Mouse (Mus musculus) neural tube, embryonic 13.5 days (tissue): ENCODE measurements around the gene Rb1. TPM values are rescaled to one million over a fixed set of nuclear protein-coding genes. Genes with fewer than 3 reads are reported as not detected.

Experiments used
- ATAC-seq: fragments of 200-750 bp; cut with Nextera tagmentation; 2 replicates; pipeline ENCODE4 v1.8.0; 2017; ENCODE audit warnings: low read depth, mild to moderate bottlenecking, moderate TSS enrichment, moderate library complexity
- H3K27ac ChIP-seq: fragments of 300-500 bp; sonication (generic); replicated peaks from 2 replicates; pipeline ENCODE4 v1.5.1; 2015; ENCODE audit warnings: moderate library complexity, mild to moderate bottlenecking, inconsistent platforms
- H3K27me3 ChIP-seq: fragments of 300-500 bp; sonication (generic); 2 replicates; pipeline ENCODE4 v1.6.1; 2015; ENCODE audit warnings: mild to moderate bottlenecking, inconsistent platforms
- H3K36me3 ChIP-seq: fragments of 300-500 bp; sonication (generic); 2 replicates; pipeline ENCODE4 v1.6.1; 2015; ENCODE audit warnings: mild to moderate bottlenecking, inconsistent platforms
- H3K4me1 ChIP-seq: fragments of 300-500 bp; sonication (generic); replicated peaks from 2 replicates; pipeline ENCODE4 v1.6.1; 2015; ENCODE audit warnings: inconsistent platforms
- H3K4me2 ChIP-seq: fragments of 300-500 bp; sonication (generic); 2 replicates; pipeline ENCODE4 v1.6.1; 2015; ENCODE audit warnings: inconsistent platforms, mild to moderate bottlenecking, moderate library complexity
- H3K4me3 ChIP-seq: fragments of 300-500 bp; sonication (generic); 2 replicates; pipeline ENCODE4 v1.5.1; 2015; ENCODE audit warnings: mild to moderate bottlenecking, inconsistent platforms
- H3K9ac ChIP-seq: fragments of 300-500 bp; sonication (generic); 2 replicates; pipeline ENCODE4 v1.6.1; 2015; ENCODE audit warnings: moderate library complexity, mild to moderate bottlenecking, inconsistent platforms
- H3K9me3 ChIP-seq: fragments of 300-500 bp; sonication (generic); 2 replicates; pipeline ENCODE4 v1.6.1; 2016; ENCODE audit warnings: inconsistent platforms
- WGBS: fragments of 180-500 bp; shearing (Covaris S2); methylation state at CpG from one replicate; pipeline ENCODE4 v1.1.7; 2015; 5-methylcytosine and 5-hydroxymethylcytosine counted together
- polyA plus RNA-seq: library from polyadenylated mRNA; unstranded; fragments of >200 nt; fragmentation: Nextera tagmentation; extraction: Ambion mirVana; gene quantifications from 2 replicates; pipeline ENCODE4 v1.2.1, GENCODE M21; 2015

Rb1 gene
- polyA plus RNA-seq, 1 experiment from 2014 or later: 25.4 TPM

GRCm38 (mm10) chr14:73354700-73355099 lies 29.1 kb upstream of the Rb1 start:
- H3K27ac ChIP-seq: no peak overlapping the region
- H3K4me1 ChIP-seq: no peaks in the 10 kb centered on the region
- H3K9me3 ChIP-seq: no peaks in the 10 kb centered on the region
- no peak overlapping the region for H3K4me3 ChIP-seq
- H3K4me2 ChIP-seq: no peak overlapping the region
- H3K36me3 ChIP-seq: peaks cover 50% of the 10 kb centered on the region
- WGBS: 94% methylated on average over 8 of the region's 8 CpGs
- H3K27me3 ChIP-seq: no peaks in the 10 kb centered on the region
- no peak overlapping the region for H3K9ac ChIP-seq
- ATAC-seq: no peak

- 93% methylated on average over 5 of the region's 5 CpGs for WGBS
- H3K4me3 ChIP-seq: no peak overlapping the region
Measured at GRCm38 (mm10) chr14:73351118-73351517, 25.5 kb upstream of the Rb1 start.

GRCm38 (mm10) chr14:73350029-73350428 lies 24.4 kb upstream of the Rb1 start:
- no peak for ATAC-seq
- H3K4me3 ChIP-seq: no peak overlapping the region
- H3K27me3 ChIP-seq: no peaks in the 10 kb centered on the region
- no peak overlapping the region for H3K4me2 ChIP-seq
- H3K4me1 ChIP-seq: no peaks in the 10 kb centered on the region
- 45% methylated on average over 1 of the region's 1 CpGs for WGBS
- no peak overlapping the region for H3K9ac ChIP-seq
- peaks cover 13% of the 10 kb centered on the region for H3K36me3 ChIP-seq
- H3K9me3 ChIP-seq: no peaks in the 10 kb centered on the region
- H3K27ac ChIP-seq: no peak overlapping the region

More at GRCm38 (mm10) chr14:73351118-73351517, 25.5 kb upstream of the Rb1 start:
- no peak for ATAC-seq
- H3K9ac ChIP-seq: no peak overlapping the region
- H3K27me3 ChIP-seq: no peaks in the 10 kb centered on the region
- H3K9me3 ChIP-seq: no peaks in the 10 kb centered on the region
- no peak overlapping the region for H3K27ac ChIP-seq
- H3K4me1 ChIP-seq: no peaks in the 10 kb centered on the region
- H3K36me3 ChIP-seq: peaks cover 20% of the 10 kb centered on the region
- no peak overlapping the region for H3K4me2 ChIP-seq

- H3K27ac ChIP-seq: no peak overlapping the region
- H3K4me3 ChIP-seq: no peak overlapping the region
- WGBS: 62% methylated on average over 7 of the region's 7 CpGs
- H3K4me1 ChIP-seq: no peaks in the 10 kb centered on the region
- no peaks in the 10 kb centered on the region for H3K27me3 ChIP-seq
- H3K9me3 ChIP-seq: no peaks in the 10 kb centered on the region
- peaks cover 13% of the 10 kb centered on the region for H3K36me3 ChIP-seq
- ATAC-seq: no peak
- no peak overlapping the region for H3K4me2 ChIP-seq
- H3K9ac ChIP-seq: no peak overlapping the region
Measured at GRCm38 (mm10) chr14:73349061-73349670, 23.5 kb upstream of the Rb1 start.

GRCm38 (mm10) chr14:73347302-73347701 lies 21.7 kb upstream of the Rb1 start:
- Histone ChIP-seq H3K36me3 (no peaks in the 10 kb centered on the region), H3K27me3 (no peaks in the 10 kb centered on the region), H3K9ac (no peak overlapping the region), H3K27ac (no peak overlapping the region), H3K4me2 (no peak overlapping the region), H3K4me3 (no peak overlapping the region), H3K9me3 (no peaks in the 10 kb centered on the region), H3K4me1 (no peaks in the 10 kb centered on the region)
- no peak for ATAC-seq
- WGBS: 86% methylated on average over 9 of the region's 9 CpGs

- Histone ChIP-seq H3K4me3 (no peak overlapping the region), H3K4me2 (no peak overlapping the region), H3K9ac (no peak overlapping the region), H3K36me3 (no peaks in the 10 kb centered on the region), H3K9me3 (no peaks in the 10 kb centered on the region), H3K4me1 (no peaks in the 10 kb centered on the region), H3K27ac (no peak overlapping the region), H3K27me3 (no peaks in the 10 kb centered on the region)
- no peak for ATAC-seq
- WGBS: 87% methylated on average over 4 of the region's 4 CpGs
Measured at GRCm38 (mm10) chr14:73345614-73346013, 20.0 kb upstream of the Rb1 start.

- H3K9ac ChIP-seq: no peak overlapping the region
- H3K27me3 ChIP-seq: no peaks in the 10 kb centered on the region
- H3K4me2 ChIP-seq: no peak overlapping the region
- H3K4me1 ChIP-seq: no peaks in the 10 kb centered on the region
- WGBS: 65% methylated on average over 6 of the region's 6 CpGs
- H3K36me3 ChIP-seq: no peaks in the 10 kb centered on the region
- H3K9me3 ChIP-seq: no peaks in the 10 kb centered on the region
- no peak for ATAC-seq
- H3K4me3 ChIP-seq: no peak overlapping the region
- no peak overlapping the region for H3K27ac ChIP-seq
Measured at GRCm38 (mm10) chr14:73340051-73340755, 14.6 kb upstream of the Rb1 start.

- H3K36me3 ChIP-seq: no peaks in the 10 kb centered on the region
- H3K27me3 ChIP-seq: no peaks in the 10 kb centered on the region
- no peak overlapping the region for H3K27ac ChIP-seq
- no peaks in the 10 kb centered on the region for H3K4me1 ChIP-seq
- no peak overlapping the region for H3K4me2 ChIP-seq
- no peak overlapping the region for H3K4me3 ChIP-seq
- no peak overlapping the region for H3K9ac ChIP-seq
- no peaks in the 10 kb centered on the region for H3K9me3 ChIP-seq
- no peak for ATAC-seq
- 80% methylated on average over 3 of the region's 3 CpGs for WGBS
Measured at GRCm38 (mm10) chr14:73339615-73340014, 14.0 kb upstream of the Rb1 start.

- H3K9ac ChIP-seq: no peak overlapping the region
- no peaks in the 10 kb centered on the region for H3K4me1 ChIP-seq
- WGBS: 84% methylated on average over 6 of the region's 6 CpGs
- H3K27me3 ChIP-seq: no peaks in the 10 kb centered on the region
- no peak for ATAC-seq
- H3K27ac ChIP-seq: no peak overlapping the region
- no peaks in the 10 kb centered on the region for H3K9me3 ChIP-seq
- no peak overlapping the region for H3K4me2 ChIP-seq
- no peaks in the 10 kb centered on the region for H3K36me3 ChIP-seq
- no peak overlapping the region for H3K4me3 ChIP-seq
Measured at GRCm38 (mm10) chr14:73336316-73337080, 10.9 kb upstream of the Rb1 start.

GRCm38 (mm10) chr14:73334926-73335805 lies 9.5 kb upstream of the Rb1 start:
- 67% methylated on average over 22 of the region's 22 CpGs for WGBS
- H3K27me3 ChIP-seq: no peaks in the 10 kb centered on the region
- H3K27ac ChIP-seq: no peak overlapping the region
- H3K9ac ChIP-seq: no peak overlapping the region
- H3K4me2 ChIP-seq: 0 out of 2 replicates have a peak overlapping the region, but pooled peaks have one; percentile 7
- ATAC-seq: no peak
- no peaks in the 10 kb centered on the region for H3K36me3 ChIP-seq
- no peaks in the 10 kb centered on the region for H3K9me3 ChIP-seq
- H3K4me3 ChIP-seq: no peak overlapping the region
- H3K4me1 ChIP-seq: no peaks in the 10 kb centered on the region

- H3K4me2 ChIP-seq: no peak overlapping the region
- WGBS: 92% methylated on average over 3 of the region's 3 CpGs
- H3K4me3 ChIP-seq: no peak overlapping the region
Measured at GRCm38 (mm10) chr14:73333880-73334279, 8.3 kb upstream of the Rb1 start.

More at GRCm38 (mm10) chr14:73333880-73334279, 8.3 kb upstream of the Rb1 start:
- no peaks in the 10 kb centered on the region for H3K9me3 ChIP-seq
- H3K9ac ChIP-seq: no peak overlapping the region
- no peaks in the 10 kb centered on the region for H3K4me1 ChIP-seq
- H3K36me3 ChIP-seq: no peaks in the 10 kb centered on the region
- no peak overlapping the region for H3K27ac ChIP-seq
- no peak for ATAC-seq
- H3K27me3 ChIP-seq: no peaks in the 10 kb centered on the region
